Mouse (Mus musculus) cerebellum, adult 2 months (tissue): ENCODE results near the gene Jun.

Source experiments
- CTCF ChIP-seq: fragments of 200-500 bp; IDR thresholded peaks from 2 replicates; pipeline ENCODE4 v1.5.1; 2011; ENCODE audit warnings: low read depth, mild to moderate bottlenecking, control low read depth, low read length, moderate library complexity, borderline replicate concordance; ENCODE audit not compliant: insufficient read depth
- POLR2A ChIP-seq: fragments of 200-500 bp; IDR thresholded peaks from 2 replicates; pipeline ENCODE4 v1.6.1; 2011; ENCODE audit warnings: low read length, control low read depth, borderline replicate concordance; ENCODE audit not compliant: insufficient read depth

DNA sequence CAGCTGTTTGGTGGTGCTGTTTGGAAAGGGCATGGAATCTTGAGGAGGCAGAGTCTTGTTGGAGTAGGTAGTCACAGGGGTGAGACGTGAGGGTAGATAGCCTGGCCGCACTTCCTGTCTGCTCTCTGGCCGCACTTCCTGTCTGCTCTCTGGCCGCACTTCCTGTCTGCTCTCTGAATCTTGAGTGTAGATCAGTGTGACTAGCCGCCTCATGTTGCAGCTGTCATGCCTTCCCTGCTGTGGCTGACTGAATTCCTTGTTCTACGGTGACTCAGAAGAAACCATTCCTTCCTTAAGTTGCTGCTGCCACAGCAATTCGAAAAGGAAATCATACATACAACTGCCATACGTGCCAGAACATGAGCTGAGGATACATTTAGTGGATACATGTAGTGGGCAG lies 31.9 kb upstream of the Jun start:
- TF ChIP-seq CTCF, result no peak
- no peak for TF ChIP-seq POLR2A
